Mouse (Mus musculus): ENCODE results near the gene Clns1a.

Clns1a gene

DNA sequence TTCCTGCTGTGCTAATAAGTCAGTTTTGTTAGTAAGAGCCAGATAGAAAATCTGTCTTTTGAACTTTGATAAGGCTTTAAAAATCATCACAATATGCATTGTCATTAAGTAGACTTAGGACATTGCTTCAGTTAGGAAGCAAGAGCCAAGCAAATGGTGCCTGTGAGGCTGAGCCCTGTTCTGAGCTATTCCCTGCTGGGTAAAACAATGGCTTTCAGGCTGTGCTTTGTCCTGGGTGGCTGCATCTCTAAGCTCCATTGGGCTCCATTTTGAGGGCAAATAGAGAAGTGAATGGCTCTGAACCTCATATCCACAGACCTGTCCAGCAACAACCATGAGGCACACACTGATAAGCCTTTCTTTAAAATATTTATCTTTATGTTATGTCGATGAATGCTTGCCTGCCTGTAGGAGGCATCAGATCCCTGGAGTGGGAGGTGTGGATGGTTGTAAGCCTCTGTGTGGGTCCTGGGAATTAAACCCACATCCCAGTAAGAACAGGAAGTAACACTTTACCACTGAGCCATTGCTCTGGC is 45.4 kb downstream of the Clns1a start:
- ChIA-PET POLR2A (interaction anchor here (0.5 to 8.5 kb wide), 9 partner anchors 10 to 186 kb away, joined by 3 to 64 read pairs (median 4); no protein-coding TSS in a partner anchor), CTCF (interaction anchor here in 2 of 4 experiments (1.2 to 2.2 kb wide), 6 partner anchors 22 to 600 kb away, joined by 3 to 7 read pairs (median 4); no protein-coding TSS in a partner anchor)

DNA sequence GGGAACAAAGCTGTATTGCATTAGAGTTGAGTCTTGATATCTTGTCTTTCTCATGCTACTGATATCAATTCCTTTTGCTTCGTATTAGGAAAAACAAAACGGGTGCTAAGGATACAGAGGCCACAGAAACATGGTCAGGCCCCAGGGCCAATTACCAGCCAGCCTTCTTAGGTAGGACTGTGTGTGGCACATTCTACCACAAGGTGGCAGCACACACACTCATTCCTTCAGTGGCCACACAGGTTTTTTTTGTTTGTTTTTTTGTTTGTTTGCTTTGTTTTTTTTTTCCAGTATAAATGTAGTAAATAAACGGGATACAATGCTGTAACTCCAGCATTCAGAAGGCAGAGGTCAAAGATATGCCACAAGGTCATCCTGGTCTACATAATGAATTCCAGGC is 48.9 kb downstream of the Clns1a start:
- CTCF ChIA-PET = interaction anchor here in 2 of 4 experiments (1.0 to 2.7 kb wide), 6 partner anchors 26 to 374 kb away, joined by 3 to 7 read pairs (median 3); partner anchors contain the start of gene Myo7a (in 1 of the 2)
- POLR2A ChIA-PET = interaction anchor here in 3 of 4 experiments (0.6 to 1.8 kb wide), 5 partner anchors 12 to 720 kb away, joined by 3 to 16 read pairs (median 4); partner anchors contain the start of genes Aamdc (in 1 of the 3) and Rsf1 (in 1 of the 3)

DNA sequence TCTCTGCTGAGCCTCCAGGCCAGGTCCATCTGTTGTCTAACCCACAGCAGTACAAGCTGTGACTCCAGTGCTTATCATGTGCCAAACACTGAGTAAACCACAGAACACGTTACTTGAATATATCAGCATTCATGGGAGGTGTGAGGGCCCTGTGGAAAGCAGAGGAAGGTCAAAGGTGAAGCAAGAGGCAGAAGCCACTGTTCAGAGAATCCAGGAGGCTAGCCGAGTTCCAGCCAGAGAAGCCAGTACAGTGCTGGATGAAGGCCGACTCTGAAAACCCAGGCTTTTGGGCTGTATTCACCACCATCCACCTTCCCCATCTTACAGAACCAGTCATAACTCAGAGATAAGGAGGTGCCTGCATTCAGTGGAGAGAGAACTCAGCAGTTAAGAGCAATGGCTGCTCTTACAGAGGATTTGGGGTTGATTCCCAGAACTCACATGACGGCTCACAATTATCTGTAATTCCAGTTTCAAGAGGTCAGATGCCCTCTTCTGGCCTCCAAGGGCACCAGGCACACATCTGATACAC is 50.8 kb downstream of the Clns1a start:
- CTCF ChIA-PET = interaction anchor here (0.6 to 3.2 kb wide), 18 partner anchors 9 to 403 kb away, joined by 3 to 23 read pairs (median 4); partner anchors contain the start of gene Aqp11 (in 2 of the 4)
- POLR2A ChIA-PET = interaction anchor here in 3 of 4 experiments (0.7 to 2.5 kb wide), 7 partner anchors 13 to 442 kb away, joined by 3 to 8 read pairs (median 5); partner anchors contain the start of genes Aamdc (in 1 of the 3) and Rsf1 (in 1 of the 3)

DNA sequence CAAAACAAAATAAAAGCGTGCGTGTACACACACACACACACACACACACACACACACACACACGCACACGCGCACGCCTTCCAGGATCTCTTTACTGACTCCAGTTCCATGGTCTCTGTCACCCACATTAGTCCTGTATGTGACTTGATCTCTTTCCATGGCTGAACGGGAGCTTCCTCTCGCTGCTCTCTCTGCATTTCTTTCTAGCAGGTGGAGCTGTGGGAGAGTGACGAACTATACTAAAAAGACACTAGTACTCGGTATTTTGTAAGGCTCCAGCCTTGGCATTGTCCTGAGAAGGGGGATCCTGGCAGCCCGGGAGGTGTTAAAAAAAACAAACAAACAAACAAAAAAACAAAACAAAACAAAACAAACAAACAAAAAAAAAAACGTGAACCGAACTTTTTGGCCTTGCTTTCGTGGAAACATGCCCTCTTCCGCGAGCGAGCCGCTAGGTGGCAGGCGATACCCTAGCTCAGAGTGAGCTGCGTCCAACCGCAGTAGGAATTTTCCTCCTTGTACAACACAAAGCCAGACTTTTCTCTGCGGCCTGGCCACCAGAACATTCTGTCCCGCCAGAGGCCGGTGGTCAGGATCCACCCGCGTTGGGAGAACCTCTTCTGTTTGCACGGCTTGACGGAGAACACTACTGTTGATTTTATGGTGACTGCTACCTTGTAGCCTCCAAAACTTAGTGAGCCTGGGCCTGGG is 51.5 kb downstream of the Clns1a start:
- CTCF ChIA-PET = interaction anchor here (0.5 to 3.2 kb wide), 46 partner anchors 9 to 707 kb away, joined by 3 to 23 read pairs (median 4); partner anchors contain the start of genes Aqp11 (in 2 of the 4), Aamdc (in 1 of the 4) and Rsf1 (in 1 of the 4)
- POLR2A ChIA-PET = interaction anchor here in 3 of 4 experiments (0.6 to 2.5 kb wide), 37 partner anchors 8 to 982 kb away, joined by 3 to 10 read pairs (median 4); partner anchors contain the start of genes Aqp11 (in 3 of the 3), Aamdc (in 1 of the 3), Kctd21 (in 1 of the 3) and Rsf1 (in 1 of the 3)

DNA sequence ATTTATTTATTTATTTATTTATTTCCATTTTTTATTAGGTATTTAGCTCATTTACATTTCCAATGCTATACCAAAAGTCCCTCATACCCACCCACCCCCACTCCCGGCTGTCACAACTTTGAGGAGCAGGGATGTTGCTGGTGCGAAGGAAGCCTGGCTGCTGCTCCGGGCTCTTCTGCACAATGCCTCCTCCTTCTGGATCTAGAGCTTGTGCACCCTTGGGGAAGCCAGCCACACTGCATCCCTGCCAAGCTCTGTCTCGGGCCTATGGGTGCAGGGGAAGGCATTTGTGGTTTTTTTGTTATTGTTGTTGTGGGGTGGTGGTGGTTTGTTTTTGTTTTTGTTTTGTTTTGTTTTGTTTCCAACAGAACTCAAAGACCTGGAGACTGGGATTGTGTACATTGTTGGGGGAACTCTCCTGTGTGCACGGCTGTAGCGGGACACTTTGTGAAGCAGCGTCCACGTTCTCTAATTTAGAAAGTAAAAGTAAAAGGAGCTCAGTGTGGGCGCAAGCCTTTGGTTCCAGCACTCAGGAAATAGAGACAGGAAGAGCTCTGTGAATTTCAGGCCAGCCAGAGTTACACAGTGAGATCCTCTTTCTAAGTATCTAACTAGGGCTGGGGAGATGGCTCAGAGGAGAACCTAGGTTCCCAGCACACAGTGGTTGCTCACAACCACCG is 52.2 kb downstream of the Clns1a start:
- POLR2A ChIA-PET = interaction anchor here in 3 of 4 experiments (0.6 to 2.5 kb wide), 35 partner anchors 9 to 981 kb away, joined by 3 to 10 read pairs (median 4); partner anchors contain the start of genes Aqp11 (in 3 of the 3), Aamdc (in 1 of the 3) and Rsf1 (in 1 of the 3)
- CTCF ChIA-PET = interaction anchor here (0.5 to 3.2 kb wide), 41 partner anchors 10 to 863 kb away, joined by 3 to 23 read pairs (median 4); partner anchors contain the start of genes Aqp11 (in 2 of the 4), Aamdc (in 1 of the 4) and Rsf1 (in 1 of the 4)

DNA sequence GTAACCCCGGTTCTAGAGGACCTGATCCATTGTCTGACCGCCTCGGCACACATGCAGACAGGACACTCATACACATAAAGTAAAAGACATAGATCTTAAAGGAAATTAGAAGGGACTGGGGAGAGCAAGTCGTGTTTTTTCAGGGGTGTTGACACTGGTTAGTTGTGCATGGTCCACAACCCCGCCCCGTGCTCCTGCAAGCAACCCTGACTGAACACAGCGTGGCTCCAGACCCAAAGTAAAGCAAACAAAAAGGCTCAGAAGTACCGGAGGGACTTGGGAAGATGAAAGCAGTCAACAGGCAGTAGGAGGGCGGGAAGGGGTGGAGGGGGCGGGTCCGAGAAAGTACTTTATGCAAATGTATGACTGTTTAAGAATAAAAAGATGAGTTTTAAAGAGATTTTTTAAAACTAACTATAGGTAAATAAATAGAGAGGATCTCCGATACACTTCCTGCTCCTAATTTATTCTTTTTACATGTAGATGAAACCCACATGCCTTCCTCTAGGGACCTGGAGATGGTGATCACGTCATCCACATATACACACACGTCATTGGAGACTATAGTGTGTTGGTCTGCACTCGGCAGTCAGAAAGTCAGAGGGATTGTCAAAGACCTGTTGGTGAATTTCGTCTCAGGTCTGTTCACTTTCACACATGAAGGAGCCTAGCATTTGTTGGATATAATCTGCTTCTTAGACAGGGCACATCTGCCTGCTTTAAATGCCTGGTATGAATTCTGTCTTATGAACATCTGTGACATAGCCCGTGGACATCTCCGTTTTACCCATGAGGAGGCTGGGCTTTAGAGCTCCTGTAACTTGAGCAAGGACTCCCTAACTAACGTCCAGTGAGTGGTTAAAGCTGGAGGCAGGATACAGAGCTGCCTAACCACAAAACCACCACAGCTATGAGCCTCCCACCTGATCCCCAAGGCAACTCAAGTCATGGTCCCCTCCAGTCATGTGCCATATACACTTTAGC is 53.1 kb downstream of the Clns1a start:
- POLR2A ChIA-PET = interaction anchor here in 3 of 4 experiments (0.7 to 2.5 kb wide), 23 partner anchors 8 to 379 kb away, joined by 3 to 10 read pairs (median 4); partner anchors contain the start of gene Aqp11 (in 3 of the 3)
- CTCF ChIA-PET = interaction anchor here (0.5 to 3.2 kb wide), 15 partner anchors 8 to 862 kb away, joined by 3 to 23 read pairs (median 3); partner anchors contain the start of gene Aqp11 (in 1 of the 4)

DNA sequence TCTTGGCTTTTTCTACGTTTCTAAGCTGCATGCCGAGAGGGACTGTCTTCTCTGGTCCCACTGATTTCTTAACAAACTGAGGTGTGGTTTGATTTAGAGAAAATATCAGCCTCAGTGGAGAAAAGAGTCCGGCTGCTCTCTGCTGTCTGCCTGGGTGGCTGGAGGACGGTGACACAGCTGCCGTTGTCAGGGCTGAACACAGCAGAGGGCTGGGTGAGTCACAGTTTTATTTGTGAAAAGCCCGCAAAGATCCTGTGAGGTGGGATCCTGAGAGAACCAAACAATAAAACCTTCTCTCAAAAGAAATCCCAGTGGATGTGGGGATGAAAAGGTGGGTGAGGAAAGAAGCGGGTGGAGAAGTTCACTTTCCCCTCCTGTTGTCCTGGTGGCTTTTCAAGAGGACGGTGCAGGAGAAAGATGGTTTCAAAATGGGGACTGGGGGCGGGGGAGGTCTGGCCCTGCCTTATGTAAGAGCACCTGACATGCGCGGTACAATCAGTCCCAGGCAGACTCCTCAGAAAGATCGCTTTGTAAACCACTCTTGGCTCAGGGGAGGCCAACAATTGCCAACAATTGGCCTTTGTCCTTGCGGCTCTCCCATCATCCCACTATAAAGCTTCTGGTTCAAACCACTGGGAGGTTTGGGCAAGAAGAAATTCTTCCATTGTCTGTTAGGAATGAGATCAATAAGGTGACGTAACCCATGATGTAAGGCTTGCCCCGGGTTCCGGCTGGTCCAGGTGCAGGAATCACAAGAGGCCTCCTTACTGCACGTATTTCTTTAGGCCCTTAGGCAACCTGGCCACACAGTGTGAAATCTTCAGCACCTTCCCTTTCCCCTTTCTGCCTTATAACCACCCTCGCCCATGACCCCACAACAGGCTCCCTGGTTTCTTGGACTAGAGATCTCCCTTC is 60.8 kb downstream of the Clns1a start:
- POLR2A ChIA-PET = interaction anchor here (0.6 to 3.1 kb wide), 26 partner anchors 8 to 431 kb away, joined by 3 to 18 read pairs (median 3); partner anchors contain the start of genes Aqp11 (in 1 of the 4) and Gdpd4 (in 1 of the 4)
- CTCF ChIA-PET = interaction anchor here in 3 of 4 experiments (0.5 to 1.4 kb wide), 3 partner anchors 11 to 231 kb away, joined by 3 to 4 read pairs (median 3); no protein-coding TSS in a partner anchor

DNA sequence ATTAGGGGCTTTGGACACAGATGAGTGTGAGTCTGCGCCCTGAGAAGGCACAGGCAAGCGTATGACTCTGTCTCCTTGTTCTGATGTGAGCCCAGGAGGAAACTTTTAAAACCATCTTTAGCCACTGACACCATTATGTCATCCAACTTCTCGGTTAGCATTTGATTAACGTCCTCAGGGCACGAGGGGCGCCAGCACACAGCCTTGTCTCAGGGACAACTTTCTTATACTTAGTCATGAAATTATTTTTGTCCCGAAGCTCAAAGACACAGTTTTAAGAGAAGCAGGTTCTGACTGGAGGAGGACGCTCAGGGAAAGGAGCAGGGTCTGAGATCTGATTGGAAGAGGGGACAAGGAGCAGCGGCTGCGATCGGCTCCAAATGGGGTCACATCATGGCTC is 68.2 kb downstream of the Clns1a start:
- ChIA-PET CTCF (no interaction called here), POLR2A (interaction anchor here in 2 of 4 experiments (1.1 to 1.8 kb wide), 4 partner anchors 9 to 186 kb away, joined by 3 to 5 read pairs (median 4); partner anchors contain the start of genes Aamdc (in 1 of the 2) and Rsf1 (in 1 of the 2))

DNA sequence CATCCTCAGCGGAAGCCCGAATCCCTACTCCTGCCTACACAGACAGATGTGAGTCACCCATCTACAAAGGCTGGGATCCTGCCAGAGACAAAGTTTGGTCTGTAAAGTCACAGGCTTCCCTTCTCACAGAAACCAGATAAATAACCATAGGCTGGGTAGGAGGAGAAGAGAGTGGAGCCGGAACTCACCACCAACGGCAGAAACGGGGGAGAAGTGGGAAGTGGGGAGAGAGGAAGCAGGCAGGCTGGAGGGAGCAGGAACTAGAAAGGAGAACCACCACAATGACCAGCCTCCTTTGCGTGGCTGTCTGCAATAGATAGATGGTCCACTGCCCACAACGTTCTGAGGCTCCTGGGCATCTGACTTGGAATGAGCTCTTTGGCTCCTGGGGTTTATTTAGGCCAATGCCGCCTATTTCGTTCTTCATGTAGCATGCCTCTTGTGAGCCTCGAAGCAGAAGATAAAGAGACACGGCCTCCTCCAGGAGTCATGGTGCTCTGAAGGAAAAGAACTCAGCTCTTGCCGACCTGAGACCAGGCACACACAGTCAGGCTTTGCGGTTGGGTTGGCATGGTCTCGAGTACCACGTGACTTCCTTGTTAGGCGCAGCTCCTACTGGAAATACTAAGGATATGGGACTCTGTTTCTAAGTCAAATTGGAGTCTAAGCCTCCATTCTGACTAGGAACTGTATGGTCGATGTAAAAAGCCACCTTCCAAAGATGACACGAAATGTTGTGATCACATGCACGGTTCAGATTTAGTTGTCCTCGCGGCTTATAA is 68.9 kb downstream of the Clns1a start:
- POLR2A ChIA-PET = interaction anchor here in 2 of 4 experiments (0.7 to 2.9 kb wide), 12 partner anchors 8 to 186 kb away, joined by 3 to 18 read pairs (median 5); partner anchors contain the start of genes Aamdc (in 1 of the 2) and Rsf1 (in 1 of the 2)
- CTCF ChIA-PET = interaction anchor here in 1 of 4 experiments (0.6 kb wide), 1 partner anchor 342 kb away, joined by 7 read pairs; no protein-coding TSS in a partner anchor

DNA sequence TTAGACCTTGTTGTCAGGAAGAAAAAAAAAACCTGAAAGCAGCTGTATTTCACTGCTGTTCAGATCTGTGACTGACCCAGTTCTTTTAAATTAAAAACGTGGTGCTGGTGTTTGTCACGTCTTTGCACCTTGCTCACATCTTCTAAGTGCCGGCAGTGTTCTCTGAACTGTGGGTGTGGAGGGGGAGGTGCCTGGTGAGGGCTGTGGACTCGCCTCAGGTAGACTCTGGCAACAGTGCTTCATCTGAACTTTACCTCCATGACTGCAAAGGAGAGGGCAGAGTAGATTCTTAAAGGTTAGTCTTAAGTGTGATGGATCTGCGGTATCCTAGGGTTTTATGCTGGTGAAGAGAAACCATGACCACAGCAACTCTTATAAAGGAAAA is 69.5 kb downstream of the Clns1a start:
- POLR2A ChIA-PET = interaction anchor here in 2 of 4 experiments (0.7 to 2.9 kb wide), 12 partner anchors 9 to 187 kb away, joined by 3 to 18 read pairs (median 5); partner anchors contain the start of genes Aamdc (in 1 of the 2), Pak1 (in 1 of the 2) and Rsf1 (in 1 of the 2)
- CTCF ChIA-PET = no interaction called here

DNA sequence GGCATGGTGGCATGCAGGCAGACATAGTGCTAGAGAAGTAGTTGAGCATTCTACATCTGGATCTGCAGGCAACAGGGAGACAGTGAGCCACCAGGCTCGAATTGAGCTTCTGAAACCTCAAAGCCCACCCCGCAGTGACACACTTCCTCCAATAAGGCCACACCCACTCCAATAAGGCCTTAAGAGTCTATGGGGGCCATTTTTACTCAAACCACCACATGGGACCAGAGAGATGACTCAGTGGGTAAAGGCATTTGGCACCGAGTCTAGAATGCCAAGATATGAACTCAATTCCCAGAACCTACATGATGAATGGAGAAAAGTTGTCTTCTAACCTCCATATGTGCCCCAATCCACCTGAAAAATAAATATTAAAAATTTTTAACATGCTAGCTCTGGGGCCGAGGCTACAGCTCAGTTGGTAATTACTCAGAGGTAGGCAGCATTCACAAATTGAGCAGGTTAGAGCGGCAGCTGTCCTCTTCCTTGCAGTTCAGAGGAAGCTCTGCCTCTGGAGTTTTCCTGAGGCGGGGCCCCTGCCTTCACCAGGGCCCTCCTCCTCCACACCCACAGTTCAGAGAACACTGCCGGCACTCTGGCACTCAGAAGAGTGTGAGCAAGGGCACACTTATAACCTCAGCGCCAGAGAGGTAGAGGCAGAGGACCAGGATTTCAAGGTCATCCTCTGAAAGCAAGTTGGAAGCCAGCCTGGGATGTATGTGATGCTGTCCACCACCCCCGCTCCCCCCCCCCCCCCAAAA is 70.2 kb downstream of the Clns1a start:
- POLR2A ChIA-PET = interaction anchor here in 3 of 4 experiments (0.6 to 2.9 kb wide), 13 partner anchors 8 to 188 kb away, joined by 3 to 18 read pairs (median 4); partner anchors contain the start of genes Aamdc (in 1 of the 3), Pak1 (in 1 of the 3) and Rsf1 (in 1 of the 3)
- CTCF ChIA-PET = interaction anchor here in 1 of 4 experiments (0.7 kb wide), 1 partner anchor 18 kb away, joined by 6 read pairs; no protein-coding TSS in a partner anchor

DNA sequence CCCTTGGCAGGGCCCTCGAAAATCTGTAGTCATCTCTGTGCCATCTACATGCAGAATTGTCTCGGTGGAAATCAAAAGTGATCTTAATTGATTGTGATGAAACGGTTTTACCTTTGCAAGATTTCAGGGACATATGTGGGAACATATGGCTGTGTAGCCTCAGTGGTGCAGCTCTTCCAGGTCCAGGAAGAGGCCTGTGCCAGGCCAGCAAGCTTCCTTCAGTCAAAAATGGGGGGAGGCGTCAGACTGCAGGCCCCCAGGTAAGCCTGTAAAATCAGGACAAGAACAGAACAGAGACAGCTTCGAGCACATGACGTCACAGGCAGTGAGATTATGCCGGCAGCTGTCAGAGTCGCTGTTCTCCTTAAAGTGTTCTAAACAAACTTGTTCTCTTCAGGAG is 71.4 kb downstream of the Clns1a start:
- ChIA-PET CTCF (interaction anchor here in 1 of 4 experiments (0.6 to 0.7 kb wide), 2 partner anchors 382 to 1373 kb away, joined by 3 read pairs; partner anchors contain the start of gene Uvrag), POLR2A (interaction anchor here in 3 of 4 experiments (0.5 to 2.9 kb wide), 7 partner anchors 8 to 508 kb away, joined by 3 to 18 read pairs (median 3); no protein-coding TSS in a partner anchor)

DNA sequence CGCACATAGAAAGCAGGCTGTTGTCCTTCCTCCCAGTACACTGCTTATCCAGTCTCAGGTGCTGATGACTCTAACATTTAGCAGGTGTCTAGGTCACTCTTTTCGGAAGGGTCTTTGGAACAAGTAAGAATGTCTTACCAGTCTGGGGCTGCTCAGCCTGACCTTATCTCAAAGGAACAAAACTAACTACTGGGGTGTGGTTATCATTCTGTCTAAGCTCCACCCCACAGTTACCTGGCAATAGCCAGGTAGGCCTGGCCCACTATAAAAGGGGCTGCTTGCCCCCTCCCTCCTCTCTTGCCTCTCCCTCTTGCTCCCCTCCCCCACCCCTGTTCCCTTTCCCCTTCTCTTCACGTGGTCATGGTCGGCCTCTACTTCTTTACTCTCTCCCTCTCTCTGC is 72.6 kb downstream of the Clns1a start:
- ChIA-PET POLR2A (interaction anchor here in 3 of 4 experiments (0.5 to 2.3 kb wide), 14 partner anchors 10 to 1100 kb away, joined by 3 to 10 read pairs (median 4); partner anchors contain the start of genes Aqp11 (in 1 of the 3) and Pak1 (in 1 of the 3)), CTCF (interaction anchor here in 1 of 4 experiments (0.6 kb wide), 1 partner anchor 21 kb away, joined by 3 read pairs; no protein-coding TSS in a partner anchor)

Measured in embryonic stem cell, embryonic (primary cell).